Mouse (Mus musculus) spleen, postnatal 10 days (tissue): ENCODE data around the gene Znrf1.
"Not testable (repeated sequence)": the region's sequence is repeated elsewhere in the genome, so short reads cannot be mapped to it uniquely, and the experiment has no call there.

Source experiments
- DNase-seq, 2 experiments: peaks; one replicate each; pipeline ENCODE4 v3.0.0; 2021 to 2022; ENCODE audit warnings: low spot score in 2 of 2

The Znrf1 gene

DNA sequence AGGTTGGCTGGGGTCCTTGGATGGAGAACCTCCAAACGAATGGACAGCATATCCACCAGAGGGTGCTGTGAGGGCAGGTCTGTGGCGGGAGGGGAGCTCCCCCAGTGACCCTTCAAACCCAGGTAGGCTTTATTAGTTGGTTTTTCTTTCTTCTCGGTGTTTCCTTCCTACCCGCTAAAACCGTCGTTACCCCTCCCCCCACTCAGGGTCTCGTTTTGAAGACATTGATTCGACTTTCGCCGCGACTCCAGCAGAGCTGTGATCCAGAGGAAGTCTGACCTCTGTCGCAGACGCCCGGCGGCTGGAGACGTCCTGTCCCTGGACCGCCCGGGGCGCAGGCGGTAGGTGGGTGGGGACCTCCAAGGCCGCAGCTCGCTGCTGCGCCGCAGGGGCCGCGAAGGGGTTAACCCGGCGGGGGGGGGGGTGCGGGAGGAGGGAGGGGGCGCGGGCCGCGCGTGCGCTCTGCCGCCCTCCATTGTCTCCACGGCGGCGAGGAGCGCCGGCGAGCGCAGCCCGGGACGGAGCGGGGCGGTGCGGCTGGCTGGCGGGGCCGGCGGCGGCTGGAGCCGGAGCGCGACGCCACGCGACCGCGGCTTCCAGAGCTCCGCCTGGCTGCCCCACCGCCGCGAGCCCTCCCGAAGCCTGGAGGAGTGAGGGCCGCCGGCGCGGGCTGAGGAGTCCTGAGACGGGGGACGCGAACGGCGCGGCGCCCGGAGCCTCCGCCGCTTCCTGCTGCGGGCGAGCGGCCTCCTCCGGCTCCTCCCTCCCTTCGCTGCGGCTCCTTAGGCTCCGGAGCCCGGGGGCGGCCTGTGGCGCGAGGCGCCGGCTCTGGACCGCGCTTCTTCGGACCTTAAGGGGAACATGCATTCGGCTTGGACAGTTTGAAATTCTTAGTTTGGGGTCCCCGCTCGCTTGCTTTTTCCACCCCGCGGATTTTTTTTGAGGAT, at the start of gene Znrf1:
TSS of gene Znrf1 (plus strand) at position 67 of the 947 bp plus-strand sequence.
- DNase-seq, result peak; percentile 74 to 76

DNA sequence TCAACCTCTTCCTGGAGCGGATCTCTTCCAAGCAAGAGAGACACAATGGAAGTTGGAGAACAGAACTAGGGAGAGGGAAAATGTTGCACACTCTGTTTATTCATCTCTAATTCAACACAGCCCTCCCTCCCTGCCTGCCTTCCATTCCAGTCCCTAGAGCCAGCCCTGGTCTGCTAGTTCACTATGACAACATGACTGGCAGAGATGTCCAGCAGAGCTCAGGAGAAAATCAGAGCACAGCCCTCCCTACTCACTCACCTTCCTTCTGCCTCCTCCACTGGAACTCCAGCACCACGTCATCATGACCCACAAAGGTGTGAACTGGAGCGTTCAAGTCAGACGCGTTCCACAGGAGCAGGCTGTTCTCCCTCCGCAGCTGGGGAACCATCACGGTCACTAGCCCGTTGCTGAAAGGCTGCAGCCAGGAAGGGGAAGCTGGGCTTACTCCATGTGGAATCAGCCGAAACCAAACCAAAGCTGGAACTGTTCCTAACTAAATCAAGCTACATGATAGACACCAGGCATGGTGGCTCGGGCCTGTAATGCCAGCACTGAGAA, 45.8 kb upstream of the Znrf1 start:
- no peak for DNase-seq

DNA sequence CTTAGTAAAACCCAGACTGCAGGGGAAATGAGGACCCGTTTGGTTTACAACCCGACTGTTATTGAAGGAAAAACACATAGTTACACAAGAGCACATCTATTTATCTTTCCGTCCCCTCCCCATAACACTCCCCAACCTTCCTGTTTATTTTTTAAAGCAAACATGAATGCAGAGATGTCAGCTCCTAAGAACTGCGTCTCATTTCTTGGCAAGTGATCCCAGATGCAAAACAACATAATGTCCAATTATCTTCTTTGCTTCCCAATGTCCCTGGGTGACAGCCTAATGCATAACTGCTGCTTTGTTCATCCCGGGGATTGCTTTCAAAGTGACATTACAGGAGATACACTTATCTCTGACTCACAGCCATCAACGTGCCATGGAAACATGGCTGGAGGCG, 44.7 kb upstream of the Znrf1 start:
- no peak for DNase-seq

DNA sequence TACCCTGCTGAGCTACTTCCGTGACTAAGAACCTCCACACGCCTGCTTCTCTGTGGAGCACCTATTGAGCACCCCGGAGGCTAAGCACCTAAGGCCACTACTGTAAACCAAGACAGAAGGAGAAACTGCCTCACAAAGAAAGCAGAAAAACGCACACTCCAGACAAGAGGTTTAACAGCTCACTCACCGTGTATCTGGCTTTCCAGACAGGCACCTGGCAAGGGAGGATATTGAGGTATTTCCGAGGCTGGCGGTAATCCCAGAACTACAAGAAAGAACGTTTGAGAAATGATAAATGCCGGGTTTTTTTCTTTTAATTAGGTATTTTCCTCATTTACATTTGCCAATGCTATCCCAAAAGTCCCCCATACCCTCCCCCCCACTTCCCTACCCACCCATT, 43.4 kb upstream of the Znrf1 start:
- DNase-seq, result no peak

DNA sequence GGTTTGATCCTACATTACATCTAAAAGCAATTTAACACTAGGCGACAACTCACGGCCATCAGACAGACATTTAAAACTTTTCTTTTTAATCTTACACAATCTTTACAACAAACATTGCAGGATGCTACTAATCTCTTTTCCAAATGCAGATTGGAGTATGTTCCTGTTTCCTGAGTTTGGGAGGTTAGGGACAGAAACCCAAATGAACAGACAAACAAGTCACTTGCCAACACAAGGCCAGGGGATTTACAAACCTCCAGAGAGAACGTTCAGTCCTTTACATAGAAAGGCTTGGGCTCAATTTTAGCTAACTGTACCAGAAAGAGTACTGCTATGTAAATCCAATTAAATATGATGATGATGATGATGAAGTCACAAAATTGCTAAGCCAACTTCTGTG, 42.7 kb upstream of the Znrf1 start:
- DNase-seq, result no peak

DNA sequence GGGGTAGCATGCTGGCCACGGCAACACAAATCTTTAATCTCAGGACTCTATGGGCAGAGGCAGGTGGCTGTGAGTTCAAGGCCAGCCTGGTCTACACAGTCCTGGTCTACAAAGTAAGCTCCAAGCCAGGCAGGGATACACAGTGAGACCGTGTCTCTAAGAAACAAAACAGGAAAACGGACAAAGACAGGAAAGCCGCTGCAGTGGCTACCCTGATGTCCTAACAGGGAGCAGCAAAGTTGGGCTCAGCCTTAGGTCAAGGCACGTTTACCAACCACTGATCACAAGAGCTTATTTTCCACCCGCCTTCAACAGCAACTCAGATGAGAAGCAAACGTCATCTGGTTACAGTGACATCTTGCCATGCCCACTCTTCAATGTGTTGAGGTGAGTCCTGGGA, 39.6 kb upstream of the Znrf1 start:
- no peak for DNase-seq

DNA sequence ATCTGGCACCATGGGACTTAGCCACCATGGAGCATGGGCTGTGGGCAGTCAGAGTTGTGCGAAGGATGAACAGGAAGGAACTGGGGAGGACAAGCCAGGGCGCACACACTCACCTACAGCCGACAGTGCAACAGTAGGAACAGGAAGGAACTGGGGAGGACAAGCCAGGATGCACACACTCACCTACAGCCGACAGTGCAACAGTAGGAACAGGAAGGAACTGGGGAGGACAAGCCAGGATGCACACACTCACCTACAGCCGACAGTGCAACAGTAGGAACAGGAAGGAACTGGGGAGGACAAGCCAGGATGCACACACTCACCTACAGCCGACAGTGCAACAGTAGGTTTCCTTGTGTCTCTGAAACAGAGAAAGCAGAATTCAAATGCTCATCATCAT, 37.6 kb upstream of the Znrf1 start:
- DNase-seq, result not testable (repeated sequence)

DNA sequence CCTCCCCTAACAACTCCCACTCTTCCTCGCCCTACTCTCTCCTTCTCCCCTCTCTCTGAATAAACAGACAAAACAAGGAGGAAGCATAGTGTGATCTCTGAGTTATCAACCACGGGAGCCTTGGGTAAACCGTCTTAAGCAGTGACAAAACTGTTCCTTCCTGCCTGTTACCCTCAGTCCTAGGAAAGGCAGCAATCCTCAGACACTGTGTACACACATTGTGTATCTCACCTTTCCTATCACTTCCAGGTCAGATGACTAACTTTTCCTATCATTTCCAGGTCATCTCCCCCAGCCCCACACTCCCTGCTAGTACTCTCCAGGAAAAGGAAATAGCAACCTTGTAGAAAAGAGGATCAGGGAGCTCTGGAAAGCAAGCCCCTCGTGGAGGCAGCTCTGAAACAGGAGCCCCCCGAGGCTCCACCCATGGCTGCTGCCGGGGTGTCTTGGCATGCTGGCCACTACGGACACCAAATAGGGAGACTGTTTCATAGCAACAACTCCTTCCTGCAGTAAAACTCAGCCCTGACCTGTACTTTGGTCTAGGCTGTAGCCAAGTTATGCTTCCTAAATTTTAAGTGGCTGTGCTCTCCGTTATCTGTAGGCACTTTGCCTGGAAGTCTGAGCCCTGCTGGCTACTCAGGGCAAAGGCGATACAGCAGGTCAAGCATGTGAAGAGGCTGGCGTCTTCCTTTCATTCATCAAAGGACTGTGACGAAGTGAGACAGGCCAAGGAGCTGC, 34.0 kb upstream of the Znrf1 start:
- no peak for DNase-seq

DNA sequence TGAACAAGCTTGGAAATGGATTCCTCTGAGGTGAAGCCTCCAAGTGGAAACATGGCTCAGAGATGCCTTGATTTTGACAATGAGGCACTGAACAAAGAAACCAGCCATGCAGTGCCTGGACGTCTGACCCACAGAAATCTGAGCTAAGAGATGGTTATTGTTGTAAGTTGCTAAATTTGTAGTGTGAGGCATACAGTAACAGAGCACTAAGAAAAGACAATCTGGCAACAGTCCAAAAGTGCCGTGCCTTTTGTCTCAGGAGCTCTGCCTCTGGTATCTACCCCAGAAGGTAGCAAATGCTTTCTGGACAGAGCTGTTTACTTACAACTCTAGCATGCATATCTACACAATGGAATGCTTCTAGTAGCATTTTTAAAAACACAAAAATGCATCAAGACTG, 27.3 kb upstream of the Znrf1 start:
- no peak for DNase-seq

DNA sequence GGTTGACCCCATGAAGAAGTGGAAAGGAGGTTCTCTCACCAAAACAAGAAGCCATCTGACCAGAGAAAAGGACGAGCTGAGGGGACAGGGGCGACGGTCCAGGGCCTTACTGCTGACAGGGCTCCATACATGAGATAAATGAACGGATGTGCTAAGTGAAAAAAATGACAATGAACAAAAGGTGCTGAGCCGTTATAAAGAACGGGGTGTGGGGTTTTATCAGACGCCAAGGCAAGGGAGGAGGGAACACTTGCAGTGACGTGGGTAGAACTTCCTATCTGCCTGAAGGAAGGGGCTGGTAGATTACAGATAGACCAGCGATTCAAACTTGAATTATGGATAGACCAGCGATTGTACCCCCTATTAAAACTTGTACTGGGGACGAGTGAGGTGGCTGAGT, 26.6 kb upstream of the Znrf1 start:
- no peak for DNase-seq

DNA sequence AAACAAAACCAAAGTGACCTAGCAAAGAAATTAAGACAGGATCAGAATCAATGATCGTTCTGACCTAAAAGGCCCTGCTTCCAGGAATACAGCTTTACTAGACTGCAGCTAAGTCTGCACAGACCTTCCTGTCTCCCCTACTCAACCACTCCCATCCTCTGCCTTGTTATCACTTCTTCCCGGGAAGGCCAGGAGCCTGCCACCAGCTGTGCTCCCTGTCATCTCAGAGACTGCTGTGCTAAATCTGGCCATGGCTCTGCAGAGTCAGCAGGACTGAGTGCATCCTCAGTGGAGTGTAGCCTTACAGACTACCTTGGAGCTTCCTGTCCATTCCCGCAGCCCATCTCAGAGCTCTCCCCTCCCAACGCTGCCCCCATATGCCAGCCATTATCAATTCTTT, 25.5 kb upstream of the Znrf1 start:
- DNase-seq, result no peak

DNA sequence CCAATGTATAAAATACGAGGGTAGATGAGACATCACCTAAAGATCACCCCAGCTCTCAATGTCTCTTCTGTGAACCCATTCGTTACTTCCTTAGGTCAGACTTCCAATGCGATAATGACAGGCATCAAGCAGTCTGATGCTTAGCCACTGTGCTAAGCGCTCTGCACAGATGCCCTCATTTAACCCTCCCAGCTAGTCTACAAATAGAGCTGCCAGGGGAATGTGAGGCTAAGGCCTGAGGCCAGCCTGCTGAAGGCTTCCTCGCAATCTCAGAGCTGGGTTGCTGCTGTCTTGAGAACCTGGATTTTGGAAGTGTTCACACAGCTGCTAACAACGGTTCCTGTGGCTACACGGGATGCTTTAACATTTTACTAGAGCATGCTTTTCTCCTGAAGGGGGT, 23.0 kb upstream of the Znrf1 start:
- DNase-seq, result no peak

DNA sequence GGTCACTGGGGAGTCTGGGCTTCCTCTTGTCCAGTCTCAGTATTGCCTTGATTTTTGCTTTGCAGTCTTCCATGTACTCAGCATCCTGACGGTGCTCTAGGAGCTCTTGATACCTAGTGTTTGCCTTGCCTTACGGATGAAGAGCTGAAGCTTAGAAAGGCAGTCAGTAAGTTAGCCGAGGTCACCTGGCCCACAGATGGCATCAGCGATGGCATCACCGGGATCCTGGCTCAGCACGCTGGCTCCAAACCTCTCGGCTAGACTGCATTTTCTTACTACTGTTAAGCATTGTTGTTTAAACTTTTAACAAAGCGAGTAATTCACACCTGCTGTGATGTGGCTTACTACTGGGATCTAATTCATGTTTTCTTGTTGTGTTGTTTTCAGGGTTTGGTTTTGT, 22.5 kb upstream of the Znrf1 start:
- DNase-seq, result no peak

DNA sequence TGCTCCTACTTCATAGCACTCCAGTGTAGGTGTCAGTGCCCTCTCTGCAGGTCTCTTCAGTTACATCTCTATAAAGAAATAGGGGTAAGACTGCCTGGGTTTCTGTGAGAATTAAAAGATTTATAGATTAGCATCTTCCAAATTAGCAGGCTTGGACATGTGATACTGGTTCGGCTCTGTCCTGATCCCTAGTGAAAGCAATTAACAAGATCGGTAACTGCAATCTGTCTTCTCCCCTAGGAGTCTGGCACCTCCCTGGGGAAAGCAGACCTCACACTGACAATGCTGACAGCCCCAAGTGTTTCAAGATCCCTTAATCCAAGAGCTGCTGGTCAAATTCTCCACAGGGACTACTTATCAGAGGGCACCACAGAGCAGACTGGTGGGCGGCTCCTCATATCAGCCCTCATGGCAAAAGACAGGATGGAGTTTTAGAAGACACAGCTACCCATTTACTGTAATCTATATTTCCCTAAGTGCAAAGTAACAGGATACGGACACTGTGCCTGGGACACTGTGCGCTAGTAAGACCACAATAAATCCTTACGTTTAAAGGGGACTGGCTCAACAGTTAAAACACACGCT, 19.4 kb upstream of the Znrf1 start:
- DNase-seq, result no peak

DNA sequence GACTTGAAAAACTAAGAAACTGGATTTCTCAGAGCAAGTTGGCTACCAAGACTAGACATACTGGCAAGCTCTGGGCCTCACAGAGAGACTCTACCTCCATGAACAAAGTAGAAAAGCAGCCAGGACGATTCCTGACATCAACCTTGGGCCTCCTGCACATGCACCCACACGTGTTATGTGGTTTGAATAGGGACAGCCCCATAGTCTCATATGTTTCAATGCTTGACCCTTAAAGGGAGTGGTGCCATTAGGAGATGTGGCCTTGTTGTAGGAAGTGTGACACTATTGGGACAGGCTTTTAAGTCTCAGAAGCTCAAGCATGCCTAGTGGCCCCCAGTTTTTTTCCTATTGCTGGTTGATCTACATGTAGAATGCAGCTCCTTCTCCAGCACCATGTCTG, 18.4 kb upstream of the Znrf1 start:
- no peak for DNase-seq

DNA sequence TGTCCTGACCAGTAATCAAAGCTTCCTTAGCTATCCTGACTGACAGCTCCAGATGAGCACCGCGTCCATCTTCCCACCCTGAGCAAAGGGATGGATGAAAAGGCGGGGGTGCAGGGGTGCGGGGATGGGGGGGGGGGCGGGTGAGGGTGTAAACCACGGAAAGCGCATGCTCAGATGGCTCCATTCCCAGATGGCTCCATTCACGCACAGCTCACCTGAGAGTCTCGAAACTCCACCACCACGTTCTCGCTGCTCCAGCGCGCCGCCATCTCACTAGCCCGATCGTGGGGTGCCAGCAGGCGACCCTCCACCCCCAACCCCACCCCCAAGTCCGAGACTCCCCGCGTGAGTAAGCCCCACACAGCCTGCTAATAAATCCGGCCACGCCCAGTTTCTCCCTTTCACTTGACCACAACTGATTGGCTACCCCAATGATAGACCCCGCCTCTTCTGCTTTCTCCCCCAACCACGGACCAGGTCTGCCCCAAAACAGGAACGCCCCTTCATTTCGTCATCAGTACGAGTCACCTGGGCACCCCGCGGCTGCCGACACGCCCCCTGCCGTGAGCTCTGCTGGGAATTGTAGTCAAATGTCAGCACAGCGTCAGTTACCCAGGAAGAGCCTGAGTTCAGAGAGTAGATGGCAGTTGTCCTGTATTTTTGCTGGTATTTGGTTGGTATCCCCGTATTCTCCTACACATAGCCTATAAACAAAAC, 14.0 kb upstream of the Znrf1 start, which contains the start of gene Wdr59:
TSS of gene Wdr59 (minus strand) at position 380 of the 717 bp plus-strand sequence.
- DNase-seq, result peak; percentile 90 to 99

DNA sequence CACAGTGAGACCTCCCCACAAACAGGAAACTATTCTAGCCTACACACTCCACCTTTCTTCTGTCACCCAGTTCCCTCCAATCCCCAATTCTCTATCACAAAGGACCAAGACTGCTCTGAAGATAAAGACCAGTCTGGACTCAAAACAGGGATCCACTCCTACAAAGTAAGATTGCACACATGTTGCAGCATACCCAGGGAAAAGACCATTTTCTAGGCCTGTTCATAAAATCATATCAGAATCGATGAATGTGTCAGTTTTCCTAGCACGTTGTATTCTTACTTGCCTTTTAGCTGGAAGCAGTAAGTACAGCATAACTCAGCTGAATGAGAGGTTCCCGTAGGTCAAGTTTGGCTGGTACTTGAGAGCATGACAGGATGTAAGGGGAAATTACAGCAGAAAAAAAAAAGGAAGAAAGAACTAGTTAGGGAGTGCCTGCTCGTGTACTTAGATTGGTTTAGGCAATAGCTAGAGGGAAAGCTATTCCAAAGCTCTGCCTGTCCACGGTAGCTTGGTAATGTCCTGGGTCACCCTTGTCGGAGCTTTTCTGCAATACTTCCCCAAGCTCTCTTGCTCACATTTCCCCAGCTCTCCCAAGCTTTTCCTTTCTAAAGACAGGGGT, 9.4 kb upstream of the Znrf1 start:
- no peak for DNase-seq

DNA sequence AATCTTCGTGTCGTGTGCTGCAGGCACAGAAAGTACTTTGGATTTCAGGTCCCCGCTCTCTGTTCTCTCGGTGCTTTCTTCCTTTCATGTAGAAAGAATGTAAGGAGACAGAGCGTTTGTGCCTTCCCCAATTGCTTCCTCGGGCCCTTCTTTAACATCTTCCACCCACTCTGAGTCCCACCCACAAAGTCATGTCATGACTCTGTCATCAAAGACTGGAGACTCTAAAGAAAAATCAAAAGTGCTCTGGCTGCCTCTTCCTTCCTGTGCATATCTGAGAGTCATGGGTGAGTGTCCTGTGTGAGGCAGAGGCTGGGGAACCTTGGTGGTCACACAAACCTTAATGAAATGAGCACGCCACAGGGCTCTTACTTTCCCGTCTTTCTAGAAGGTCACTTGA, 8.7 kb upstream of the Znrf1 start:
- DNase-seq, result no peak

DNA sequence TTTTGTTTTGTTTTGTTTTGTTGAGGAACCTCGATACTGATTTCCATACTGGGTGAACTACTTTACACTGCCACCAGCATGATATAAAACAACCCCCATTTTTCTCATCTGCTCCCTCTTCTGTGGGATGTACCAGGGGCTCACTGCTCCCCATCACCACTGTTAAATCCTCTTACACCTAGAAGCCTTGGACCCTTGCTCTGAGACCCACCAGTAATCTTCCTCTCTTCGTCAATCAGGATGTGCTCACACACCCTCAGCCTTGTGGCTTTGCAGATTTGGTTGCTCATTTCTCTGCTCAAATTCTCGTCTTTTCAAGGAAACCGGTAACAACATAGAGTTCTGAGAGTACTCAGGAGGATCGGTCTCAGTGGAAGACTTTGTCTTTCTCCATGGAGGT, 7.8 kb upstream of the Znrf1 start:
- DNase-seq, result no peak

DNA sequence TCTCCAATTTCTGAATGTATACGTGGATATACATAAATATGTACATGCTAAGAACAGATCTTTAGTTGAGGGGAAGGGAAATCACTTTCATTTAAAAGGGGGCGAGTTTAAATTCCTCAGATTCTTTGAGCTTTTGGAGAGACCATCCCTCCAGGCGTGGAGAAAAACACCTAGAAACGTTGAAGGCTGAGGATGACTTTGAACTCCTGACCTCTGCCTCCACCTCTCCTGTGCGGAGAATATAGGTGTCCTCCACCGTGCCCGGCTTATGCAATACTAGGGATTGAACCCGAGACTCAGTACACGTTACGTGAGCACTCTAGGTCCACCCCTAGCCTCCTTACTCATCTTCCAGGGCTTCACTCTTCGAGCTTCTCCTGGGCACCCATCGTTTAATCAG, 4.7 kb upstream of the Znrf1 start:
- DNase-seq, result no peak

DNA sequence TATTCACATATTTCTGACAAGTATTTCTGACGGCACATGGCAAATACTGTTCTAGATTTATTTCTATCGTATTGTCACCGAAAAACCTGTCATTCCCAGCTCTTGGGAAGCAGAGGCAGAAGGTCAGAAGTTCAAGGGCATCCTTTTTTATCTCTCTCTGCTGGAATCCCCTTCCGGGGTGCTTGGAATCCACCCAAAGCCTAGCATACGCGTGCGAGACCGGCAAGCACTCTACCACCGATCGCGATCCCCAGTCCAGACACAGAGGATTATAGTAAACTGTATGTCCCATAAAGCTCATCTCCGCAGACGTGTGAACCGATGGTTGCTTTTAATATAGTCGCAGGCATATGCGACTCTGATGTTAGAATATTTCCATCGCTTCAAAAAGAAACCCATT, 4.3 kb upstream of the Znrf1 start:
- DNase-seq, result no peak
